Comparison of ENCODE assay signal across 8 mouse cellular contexts in genomic region chr10:90493436-90493835, GRCm38 (mm10).
DNase-seq lines count a peak whose midpoint lies in the region; ATAC-seq lines count a peak whose summit lies in the region.

No protein-coding gene starts in this region.

- DNase-seq in gastrocnemius, postnatal 10 days, result peak; percentile 7
- DNase-seq in gastrocnemius, adult 18-20 months (ENCODE audit: low spot score), result no peak
- peak; percentile 18 for DNase-seq in adrenal gland, postnatal 10 days
- peak; percentile 22 for DNase-seq in left cerebral cortex, postnatal 4 days
- no peak for DNase-seq in spleen, postnatal 4 days (ENCODE audit: low spot score in 2 of 2)
- no peak for DNase-seq in embryo, embryonic 9.5 days (ENCODE audit: extremely low spot score)
- DNase-seq in lung, postnatal 25 days (ENCODE audit: low spot score), result no peak

- ATAC-seq in frontal cortex, adult (ENCODE audit: low TSS enrichment), result peak; percentile 11; the same call in 1 of the 2 replicates

- intact Hi-C loops in left cerebral cortex, postnatal 4 days (cut with DNase I), result loop anchor here (5.0 kb wide), 1 partner anchor 84 kb away; no protein-coding TSS in a partner anchor

Comparison
In these comparisons a context has a peak if more than half of its experiments do, and no peak if none do; other contexts are left out.
1. DNase-seq: peak in gastrocnemius, postnatal 10 days (single experiment), adrenal gland, postnatal 10 days (single experiment) and left cerebral cortex, postnatal 4 days (single experiment); none in gastrocnemius, adult 18-20 months (single experiment), spleen, postnatal 4 days (0 of 2), embryo, embryonic 9.5 days (single experiment) and lung, postnatal 25 days (single experiment).